Mouse (Mus musculus): ENCODE measurements around the gene Wdr20.
"Not testable (repeated sequence)": the region's sequence is repeated elsewhere in the genome, so short reads cannot be mapped to it uniquely, and the experiment has no call there.

The Wdr20 gene

DNA sequence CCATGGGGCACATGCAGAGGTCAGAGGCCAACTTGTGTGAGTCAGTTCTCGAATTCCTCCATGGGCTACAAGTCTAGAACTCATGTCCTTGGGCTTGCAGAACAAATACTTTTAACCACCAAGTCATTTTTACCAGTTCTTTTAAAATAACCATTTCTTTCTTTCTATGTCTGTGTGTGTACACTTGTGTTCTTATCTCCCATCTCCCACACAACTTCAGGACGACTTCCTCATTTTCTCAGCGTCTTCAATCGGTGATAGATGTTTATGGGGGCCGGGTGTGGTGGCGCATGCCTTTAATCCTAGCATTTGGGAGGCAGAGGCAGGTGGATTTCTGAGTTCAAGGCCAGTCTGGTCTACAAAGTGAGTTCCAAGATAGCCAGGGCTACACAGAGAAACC, 23.5 kb upstream of the Wdr20 start:
- DNase-seq = no peak

DNA sequence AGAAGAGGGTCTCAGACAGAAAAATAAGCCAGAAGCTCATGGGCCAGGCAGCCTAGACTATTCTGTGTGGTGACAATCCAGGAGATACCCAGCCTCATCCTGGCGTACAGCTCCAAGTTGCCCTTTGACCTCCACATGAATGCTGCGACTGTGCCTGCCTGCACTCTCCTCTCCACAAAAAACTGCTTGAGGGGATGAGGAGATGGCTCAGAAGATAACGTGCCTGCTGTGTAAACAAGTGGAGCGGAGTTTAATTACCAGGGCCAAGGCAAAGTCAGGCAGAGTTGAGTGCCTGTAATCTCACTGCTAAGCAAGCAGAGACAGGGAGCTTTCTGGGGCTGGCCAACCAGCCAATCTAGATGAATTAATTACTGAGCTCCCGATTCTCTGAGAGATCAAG, 21.7 kb upstream of the Wdr20 start:
- no peak for DNase-seq

DNA sequence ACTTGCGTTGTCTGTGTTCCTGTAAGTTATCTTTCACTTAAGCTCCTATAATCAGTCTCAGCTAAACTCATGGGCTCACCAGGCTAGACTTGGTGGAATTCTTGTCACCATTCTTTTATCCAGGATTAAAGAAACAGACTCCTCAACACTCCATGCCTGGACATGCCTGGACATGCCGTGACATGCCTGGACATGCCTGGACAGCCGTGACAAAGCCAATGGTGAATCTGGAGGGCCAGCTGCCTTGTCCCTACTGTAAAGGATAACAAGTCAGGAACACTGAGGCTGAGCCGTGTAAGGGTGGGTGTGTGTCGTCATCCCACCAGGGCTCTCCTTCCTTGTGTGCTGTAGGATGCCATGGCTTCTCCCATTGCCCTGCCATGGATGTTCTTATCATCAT, 12.7 kb upstream of the Wdr20 start:
- no peak for DNase-seq

DNA sequence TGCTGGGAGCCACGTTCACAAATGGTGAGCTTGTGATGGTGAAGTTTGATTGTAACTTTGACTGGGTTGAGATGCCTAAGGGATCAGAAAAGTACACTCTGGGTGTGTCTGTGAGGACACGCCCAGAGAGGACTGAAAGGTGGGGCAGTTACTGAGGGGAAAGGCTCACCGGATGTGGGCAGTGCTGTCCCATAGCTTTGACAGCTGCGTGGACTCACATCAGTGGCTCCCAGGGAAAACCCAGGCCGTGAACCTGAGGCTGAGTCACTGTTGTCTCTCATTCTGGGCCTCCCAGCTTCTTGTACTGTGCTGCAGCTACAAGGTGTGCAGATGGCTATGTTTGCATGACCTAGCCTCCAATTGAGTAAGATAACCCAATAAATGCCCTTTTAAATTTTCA, 12.3 kb upstream of the Wdr20 start:
- DNase-seq = no peak

DNA sequence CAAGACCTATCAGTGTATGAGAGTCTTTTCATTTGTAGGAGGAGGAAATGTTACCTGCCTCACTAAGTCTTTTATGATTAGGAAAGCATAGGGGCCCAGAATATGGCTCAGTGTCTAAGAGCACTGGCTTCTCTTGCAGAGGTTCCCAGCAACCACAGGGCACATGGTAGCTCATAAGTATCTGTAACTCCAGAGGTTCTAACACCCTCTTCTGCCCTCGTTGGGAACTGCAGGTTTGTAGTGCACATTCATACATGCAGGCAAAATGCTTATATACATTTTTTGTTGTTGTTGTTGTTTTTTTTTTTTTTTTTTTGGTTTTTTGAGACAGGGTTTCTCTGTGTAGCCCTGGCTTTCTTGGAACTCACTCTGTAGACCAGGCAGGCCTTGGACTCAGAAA, 11.3 kb upstream of the Wdr20 start:
- DNase-seq = no peak

DNA sequence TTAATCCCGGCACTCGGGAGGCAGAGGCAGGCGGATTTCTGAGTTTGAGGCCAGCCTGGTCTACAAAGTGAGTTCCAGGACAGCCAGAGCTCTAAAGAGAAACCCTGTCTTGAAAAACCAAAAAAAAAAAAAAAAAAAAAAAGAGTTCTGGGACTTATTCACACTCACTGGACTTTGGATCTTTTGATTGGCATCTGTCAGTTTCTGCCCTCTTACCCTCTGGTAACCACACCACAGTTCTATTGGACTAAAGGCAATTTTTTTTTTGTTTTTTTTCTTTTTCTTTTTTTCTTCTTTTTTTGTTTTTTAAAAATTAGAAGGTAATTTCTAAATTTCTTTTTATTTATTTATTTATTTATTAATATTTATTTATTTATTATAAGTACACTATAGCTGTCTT, 4.5 kb upstream of the Wdr20 start:
- not testable (repeated sequence) for DNase-seq

DNA sequence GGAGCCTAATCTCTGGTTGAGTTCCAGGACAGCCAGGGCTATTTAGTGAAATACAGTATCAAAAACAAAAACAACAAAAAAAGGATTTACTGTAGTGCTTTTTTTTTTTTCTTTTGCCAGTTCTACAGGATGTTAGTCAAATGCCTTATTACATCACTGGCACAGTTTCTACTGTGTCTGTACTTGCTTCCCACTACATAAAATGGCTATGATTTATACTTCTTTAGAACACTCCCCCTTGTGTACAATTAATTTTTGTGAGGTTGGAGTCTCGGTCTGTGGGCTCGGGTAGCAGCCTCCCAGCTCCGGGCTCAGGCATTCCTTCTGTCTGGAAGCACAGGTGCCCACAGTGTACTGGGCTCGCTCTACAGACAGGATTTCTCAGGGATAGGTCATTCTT, 1.1 kb upstream of the Wdr20 start:
- DNase-seq = no peak

DNA sequence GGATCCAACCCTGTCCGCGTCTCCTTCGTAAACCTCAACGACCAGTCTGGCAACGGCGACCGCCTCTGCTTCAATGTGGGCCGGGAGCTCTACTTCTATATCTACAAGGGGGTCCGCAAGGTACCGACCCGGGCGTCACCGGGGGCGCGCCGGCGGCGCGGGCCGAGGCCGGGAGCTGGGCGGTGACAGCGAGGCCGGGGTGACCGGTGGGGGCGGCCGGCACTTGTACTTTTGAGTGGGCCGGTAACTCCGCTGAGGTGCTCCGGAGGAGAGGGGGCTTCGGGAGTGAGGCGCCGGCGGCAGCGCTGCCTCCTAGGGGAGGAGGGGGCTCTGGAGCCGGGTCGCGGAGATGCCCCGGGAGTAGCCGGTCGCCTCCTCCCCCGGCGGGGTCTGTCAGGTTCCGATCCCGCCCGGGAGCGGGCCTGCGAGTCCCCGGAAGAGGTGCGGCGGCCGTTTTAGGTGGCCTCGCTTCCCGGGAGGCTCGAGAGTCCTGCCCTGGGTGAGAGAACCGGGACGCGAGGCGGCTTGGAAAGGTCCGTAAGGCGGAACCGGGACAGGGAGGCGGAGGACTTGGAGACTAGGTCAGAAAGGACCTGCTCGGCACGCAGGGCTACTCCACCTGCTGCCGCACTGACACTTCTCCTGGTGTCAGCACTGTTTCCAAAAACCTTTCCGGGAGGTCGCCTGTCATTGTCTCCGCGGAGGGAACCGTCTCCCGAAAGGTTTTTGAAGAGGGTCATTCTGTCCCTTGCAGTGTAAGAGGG, 596 bp downstream of the Wdr20 start:
- no peak for DNase-seq

DNA sequence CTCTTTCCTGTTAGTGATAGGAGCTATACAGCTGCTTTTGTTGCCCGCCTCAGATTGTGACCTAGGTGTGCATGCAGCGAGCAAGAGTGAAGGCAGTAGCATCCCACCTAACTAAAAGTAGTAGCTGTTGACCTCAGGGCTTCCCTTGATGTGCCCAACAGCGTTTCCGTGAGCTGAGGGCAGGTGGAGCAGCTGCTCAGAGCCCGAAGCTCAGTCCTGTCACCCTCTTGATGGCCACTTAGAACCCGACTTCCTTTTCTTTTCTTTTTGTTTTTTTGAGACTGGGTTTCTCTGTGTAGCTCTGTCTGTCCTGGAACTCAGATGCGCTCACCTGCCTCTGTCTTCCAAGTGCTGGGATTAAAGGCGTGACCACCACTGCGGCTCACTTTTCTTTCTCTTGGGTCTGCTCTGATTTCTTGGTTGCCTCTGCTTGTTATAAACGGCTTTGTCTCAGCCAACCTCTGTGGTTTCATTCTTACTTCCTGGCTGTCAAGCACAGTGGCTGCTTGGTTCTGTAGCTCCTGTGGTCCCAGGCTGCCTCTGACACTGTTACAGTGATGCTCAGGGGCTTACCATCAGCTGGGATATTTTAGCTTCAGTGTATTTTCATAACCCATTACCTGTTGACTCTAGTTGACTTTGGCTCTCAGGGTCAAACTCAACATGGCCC, 13.2 kb downstream of the Wdr20 start:
- peak; percentile 27 for DNase-seq

DNA sequence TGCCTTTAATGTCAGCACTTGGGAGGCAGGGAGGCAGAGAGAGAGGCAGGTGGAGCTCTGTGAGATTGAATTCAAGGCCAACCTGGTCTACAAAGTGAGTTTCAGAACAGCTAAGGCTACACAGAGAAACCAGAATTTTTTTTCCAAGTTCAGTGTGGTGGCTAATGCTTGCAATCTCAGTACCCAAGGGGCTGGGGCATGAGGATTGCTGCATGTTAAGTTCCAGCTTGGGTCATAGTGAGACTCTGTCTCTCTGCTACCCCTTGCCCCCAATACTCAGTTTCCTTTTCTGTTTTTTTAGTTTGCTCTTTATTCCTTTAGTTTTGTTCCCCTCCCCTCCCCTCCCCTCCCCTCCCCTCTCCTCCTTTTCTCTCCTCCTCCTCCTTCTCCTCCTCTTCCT, 15.0 kb downstream of the Wdr20 start:
- no peak for DNase-seq

DNA sequence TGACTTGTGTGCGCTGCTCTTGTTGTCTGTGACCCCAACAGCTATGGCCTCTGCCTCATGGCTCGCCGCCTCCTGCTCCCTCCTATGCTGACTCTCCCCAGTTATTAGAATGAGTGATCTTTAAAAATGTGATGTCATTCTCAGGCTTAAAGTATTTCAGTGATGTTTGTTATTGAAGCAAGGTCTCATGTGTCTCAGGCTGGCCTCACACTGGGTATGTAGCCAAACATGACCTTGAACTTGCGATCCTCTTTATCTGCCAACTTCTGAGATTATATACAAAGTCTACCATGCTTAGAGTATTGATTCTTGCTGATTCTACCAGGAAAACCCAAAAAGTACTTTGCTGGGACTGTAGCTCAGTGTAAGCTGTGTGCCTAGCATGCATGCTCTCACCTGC, 16.2 kb downstream of the Wdr20 start:
- no peak for DNase-seq

DNA sequence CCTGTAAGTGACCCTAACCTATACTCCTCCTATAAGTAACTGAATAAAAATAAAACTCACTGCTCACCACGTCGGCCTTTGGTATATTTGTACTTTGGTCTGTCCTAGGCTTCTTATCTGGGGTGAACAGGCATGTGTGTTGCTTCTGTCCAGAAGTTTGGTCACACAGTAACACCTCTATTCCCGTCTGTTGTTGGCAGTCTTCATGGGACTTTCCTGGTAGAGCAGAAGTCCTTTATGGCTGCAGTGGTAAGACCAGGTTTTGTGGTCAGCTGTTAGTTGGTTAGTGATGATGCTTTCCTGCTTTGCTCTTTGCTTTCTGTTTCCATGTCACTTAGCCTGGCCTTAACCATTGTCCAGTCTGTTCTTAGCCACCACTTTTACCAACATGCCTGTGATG, 19.4 kb downstream of the Wdr20 start:
- DNase-seq = no peak

DNA sequence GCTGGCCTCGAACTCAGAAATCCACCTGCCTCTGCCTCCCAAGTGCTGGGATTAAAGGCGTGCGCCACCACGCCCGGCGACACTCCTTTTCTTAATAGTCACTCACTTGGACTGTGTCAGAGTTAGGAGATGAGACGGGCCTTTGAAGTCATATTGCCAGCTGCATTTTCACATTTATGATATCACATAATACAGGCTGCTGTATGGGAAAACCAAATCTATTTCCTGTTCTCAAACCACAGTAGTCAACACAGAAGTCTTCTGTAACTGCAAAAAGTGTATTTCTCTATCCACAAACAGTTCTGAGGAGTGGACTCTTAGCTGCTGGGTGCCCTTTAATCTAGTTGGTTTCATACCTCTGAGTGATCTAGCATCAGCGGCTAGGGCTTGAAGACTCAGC, 21.2 kb downstream of the Wdr20 start:
- DNase-seq = peak; percentile 15

DNA sequence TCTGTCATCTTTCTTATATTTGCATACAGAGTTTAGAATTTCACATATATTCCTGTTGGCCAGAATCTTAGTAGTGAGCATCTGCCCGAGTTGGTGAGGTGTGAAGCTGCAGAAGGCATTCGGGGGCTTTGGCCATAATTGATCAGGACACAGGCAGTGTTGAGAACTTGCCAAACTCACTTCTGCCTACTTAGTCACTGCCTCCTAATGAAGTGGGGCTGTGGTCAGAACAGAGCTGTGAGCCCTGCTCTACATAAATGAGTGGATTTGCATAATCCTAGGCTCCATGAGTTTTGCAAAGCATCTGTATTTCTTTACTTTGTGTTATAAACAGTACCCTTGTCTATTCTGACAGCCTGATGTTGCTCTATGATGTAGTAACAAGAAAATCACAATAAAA, 24.6 kb downstream of the Wdr20 start:
- no peak for DNase-seq

DNA sequence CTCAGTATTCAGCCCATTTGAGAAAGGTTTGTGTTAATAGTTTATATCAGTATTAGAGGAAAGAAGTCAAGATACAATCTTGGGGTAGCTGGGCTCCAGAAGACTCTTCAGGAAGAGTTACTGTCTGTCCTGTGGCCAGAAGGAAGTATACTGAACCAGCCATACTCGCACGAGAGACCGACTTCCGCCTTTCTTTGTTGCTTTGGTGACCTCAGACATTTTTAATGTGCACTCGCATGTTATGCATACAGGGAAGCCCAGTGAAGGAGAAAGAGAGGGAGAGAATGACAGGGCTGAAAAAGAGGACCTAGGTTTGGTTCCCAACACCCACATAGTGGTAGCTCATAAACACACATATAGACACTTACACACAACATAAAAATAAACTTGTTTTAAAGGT, 26.8 kb downstream of the Wdr20 start:
- no peak for DNase-seq

DNA sequence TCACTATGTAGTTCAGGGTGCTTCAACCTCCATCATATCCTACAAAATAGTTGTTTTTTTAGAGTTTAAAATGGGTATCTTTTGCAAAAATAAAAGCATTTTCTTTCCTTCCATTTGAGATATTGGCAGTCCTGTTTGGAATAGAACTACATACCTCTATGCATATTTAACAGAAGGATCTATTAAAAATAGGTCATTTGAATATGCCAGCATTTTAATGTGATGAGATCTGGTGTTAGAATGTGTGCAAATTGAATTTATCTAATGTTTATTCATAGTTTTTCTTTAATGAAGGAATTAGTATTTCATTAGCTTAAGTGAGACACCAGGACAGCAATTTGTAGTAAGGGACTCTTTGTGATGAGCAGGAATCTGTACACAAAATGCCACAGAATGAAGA, 30.8 kb downstream of the Wdr20 start:
- no peak for DNase-seq

DNA sequence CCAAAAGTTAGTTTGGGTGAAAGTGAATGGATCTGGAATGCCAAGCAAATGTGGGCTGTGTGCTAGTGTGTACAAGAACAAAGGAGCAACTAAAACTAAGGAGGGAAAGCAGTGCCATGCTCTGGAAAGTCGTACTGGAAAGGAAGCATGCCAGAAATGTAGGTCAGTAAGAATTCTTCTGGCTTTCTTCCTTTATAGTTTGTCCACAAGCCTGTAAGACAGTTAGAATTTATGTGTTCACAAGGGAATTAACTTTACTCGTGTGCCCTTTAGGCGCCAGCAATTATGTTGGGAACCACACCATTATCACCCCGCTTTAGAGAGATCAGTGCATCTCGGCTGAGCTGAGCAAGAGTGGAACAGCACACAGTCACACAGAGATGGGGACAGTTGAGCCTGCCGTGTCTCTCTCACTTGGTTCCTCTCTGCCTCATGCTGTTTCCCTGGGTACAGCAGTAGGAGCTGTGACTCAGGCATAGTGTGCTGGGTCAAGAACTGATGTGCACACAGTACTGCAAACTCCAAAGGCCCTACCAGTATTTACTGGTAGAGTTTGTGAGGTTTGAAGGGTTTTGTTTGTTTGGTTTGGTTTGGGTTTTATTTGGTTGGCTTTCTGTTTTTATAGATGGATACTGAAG, 32.0 kb downstream of the Wdr20 start:
- DNase-seq = no peak

DNA sequence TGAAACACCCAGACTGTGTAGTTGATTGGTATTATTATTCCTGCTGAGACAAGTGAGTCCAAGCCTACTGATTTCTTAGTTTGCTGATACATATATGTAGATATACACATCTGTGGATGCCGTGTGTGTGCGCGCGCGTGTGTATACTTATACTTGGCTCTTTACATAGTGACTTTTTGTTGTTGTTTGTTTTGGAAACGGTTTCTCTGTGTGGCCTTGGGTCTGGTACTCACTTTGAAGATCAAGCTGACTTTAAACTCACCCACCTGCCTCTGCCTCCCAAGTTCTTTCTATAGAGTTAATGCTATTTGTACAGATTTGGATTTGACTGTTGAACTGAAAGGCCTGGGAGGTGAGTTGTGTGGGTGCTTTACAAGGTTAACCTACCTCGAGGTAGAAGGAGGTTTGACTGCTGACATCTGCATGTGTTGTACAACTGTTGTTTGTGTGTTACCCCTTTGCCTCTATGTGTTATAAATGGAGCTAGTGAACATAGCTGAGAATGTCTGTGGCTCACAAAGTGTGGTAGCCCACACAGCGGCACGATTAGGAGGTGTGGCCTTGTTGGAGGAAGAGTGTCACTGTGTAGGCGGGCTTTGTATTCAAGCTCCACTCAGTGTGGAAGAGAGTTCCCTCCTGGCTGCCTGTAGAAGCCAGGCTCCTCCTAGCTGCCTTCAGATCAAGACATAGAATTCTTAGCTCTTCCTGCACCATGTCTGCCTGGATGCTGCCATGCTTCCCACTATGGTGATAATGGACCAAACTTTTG, 32.9 kb downstream of the Wdr20 start:
- peak; percentile 35 for DNase-seq

DNA sequence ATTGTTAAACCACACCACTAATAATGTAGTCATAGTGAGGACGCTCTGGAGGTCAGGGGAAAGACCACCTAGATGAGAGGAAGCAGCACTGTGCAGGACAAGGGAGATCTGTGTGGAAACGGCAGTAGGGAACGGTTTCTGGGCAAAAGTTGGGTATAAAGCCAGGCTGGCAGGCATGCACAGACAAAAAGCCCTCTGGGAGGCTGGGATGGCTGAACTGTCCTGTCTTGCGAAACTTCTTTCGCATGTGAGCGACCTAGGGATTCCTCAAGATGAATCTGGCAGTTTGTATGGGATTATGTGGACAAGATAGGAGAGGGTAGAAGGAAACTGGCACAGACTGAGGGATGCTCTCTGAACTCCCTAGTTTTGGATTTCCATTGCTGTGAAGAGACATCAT, 34.2 kb downstream of the Wdr20 start:
- no peak for DNase-seq

DNA sequence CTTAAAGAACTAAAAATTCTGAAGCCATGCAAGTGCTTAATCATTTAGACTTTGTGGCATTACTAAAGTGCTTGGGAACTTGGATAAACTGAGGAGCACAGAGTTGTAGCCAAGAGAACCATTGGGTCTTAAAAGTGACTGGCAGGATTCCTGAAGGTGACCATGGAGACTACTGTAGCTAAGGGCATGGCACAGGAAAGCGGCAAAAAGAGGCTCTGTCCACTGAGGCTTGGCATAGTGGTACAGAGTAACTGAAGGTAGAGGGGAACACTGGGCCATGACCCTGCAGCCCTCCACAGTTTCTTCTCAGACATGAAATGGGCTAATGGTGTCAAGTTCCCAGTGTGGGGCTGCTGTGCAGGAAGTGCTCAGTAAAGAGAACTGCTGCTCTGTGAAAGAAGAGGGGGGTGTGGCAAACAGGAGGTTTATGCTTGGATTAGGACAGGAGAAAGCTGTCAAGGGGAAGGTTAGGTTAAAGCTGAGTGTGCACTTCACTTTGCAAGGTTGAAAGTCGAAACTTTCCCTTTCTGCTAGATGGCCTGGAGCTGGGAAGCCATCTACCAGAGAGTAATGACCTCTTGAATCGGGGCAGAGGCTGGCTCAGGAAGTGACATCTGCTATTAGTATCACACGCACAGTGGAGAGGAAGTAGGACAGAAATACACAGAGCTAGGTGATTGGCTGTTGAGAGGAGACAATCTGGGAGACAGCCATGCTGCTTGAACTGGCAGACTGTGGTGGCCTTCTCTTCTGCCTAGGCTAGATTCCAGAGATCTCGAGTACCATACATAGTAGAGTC, 38.1 kb downstream of the Wdr20 start:
- peak; percentile 22 for DNase-seq

DNA sequence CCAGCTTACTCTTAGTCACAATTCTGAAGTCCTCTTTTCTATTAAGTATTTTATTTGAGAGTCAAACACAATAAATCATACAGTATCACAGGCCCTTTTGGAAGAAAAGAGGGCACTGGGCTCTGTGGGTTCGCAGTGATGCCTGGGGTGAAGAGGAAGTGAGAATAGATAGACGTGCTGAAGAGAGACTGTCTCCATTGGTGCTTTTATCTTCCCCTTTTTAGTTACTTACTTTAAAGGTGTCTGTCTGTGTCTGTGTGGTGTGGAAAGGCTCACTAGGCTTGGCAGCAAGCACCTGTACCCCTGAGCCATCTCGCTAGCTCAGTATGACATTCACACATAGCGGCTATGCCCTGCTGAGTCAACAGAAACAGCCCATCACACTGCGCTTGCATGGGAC, 40.1 kb downstream of the Wdr20 start:
- DNase-seq = peak; percentile 22

DNA sequence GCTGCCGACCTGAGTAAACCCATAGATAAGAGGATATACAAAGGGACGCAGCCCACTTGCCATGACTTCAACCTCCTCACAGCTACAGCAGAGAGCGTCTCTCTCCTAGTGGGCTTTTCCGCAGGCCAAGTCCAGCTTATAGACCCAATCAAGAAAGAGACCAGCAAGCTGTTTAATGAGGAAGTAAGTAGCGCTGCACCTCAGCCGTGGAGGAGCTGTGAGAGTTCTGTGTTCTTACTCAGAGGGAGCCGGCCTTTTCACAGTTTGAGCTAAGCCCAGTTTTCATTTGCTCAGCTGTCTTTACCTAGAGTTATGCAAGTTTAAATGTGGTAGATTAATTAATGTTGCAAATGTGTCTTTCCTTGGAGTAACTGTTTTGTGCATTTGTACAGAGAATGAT, 41.6 kb downstream of the Wdr20 start:
- no peak for DNase-seq

DNA sequence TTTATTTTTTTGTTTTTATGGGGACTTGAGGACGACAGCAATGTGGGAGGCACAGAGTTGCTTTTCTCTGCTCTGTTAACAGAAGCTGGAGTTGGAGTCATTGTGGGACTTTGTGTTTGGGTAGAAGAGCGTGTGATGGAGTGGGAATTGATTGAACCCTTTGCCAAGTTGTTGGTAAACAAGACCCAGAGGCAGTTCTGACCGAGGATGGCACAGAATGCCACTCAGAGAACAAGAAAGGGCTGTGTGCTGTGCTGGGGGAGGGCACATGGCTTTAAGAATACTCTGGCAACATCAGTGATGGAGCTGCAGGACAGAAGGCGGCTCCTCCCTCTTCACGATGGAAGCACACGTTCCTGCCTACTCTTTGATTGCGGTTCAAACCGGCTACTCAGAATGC, 43.4 kb downstream of the Wdr20 start:
- DNase-seq = no peak
